Mouse (Mus musculus) limb, embryonic 14.5 days (tissue): ENCODE results near the gene Eef2. TPM values are rescaled to one million over a fixed set of nuclear protein-coding genes. Genes with fewer than 3 reads are reported as not detected.
"Not testable (repeated sequence)": the region's sequence is repeated elsewhere in the genome, so short reads cannot be mapped to it uniquely, and the experiment has no call there.

Source experiments
- ATAC-seq: fragments of 200-750 bp; cut with Nextera tagmentation; 2 replicates; pipeline ENCODE4 v1.8.0; 2017; ENCODE audit warnings: low read depth, moderate number of reproducible peaks, moderate TSS enrichment; ENCODE audit not compliant: low FRiP score
- DNase-seq: peaks from one replicate; pipeline ENCODE4 v3.0.0-alpha.2; 2015; ENCODE audit warnings: low spot score
- H3K27ac ChIP-seq: fragments of 300-500 bp; sonication (generic); replicated peaks from 2 replicates; pipeline ENCODE4 v1.5.1; 2014; ENCODE audit warnings: low read depth, mild to moderate bottlenecking, low read length, moderate library complexity, mixed read lengths
- H3K27me3 ChIP-seq: fragments of 300-500 bp; sonication (generic); 2 replicates; pipeline ENCODE4 v1.6.1; 2014; ENCODE audit warnings: low read length, mixed read lengths; ENCODE audit not compliant: control insufficient read depth, insufficient read depth
- H3K36me3 ChIP-seq: fragments of 300-500 bp; sonication (generic); 2 replicates; pipeline ENCODE4 v1.6.1; 2014; ENCODE audit warnings: mild to moderate bottlenecking, low read length, moderate library complexity, mixed read lengths; ENCODE audit not compliant: control insufficient read depth, insufficient read depth
- H3K4me1 ChIP-seq: fragments of 300-500 bp; sonication (generic); 2 replicates; pipeline ENCODE4 v1.6.1; 2014; ENCODE audit warnings: antibody characterized with exemption, low read length, mixed read lengths; ENCODE audit not compliant: control insufficient read depth, insufficient read depth
- H3K4me2 ChIP-seq: fragments of 300-500 bp; sonication (generic); replicated peaks from 2 replicates; pipeline ENCODE4 v1.6.1; 2014; ENCODE audit warnings: low read depth, mild to moderate bottlenecking, low read length, moderate library complexity; ENCODE audit not compliant: severe bottlenecking
- H3K4me3 ChIP-seq: fragments of 300-500 bp; sonication (generic); replicated peaks from 2 replicates; pipeline ENCODE4 v1.5.1; 2014; ENCODE audit warnings: low read length
- H3K9ac ChIP-seq: fragments of 300-500 bp; sonication (generic); 2 replicates; pipeline ENCODE4 v1.6.1; 2014; ENCODE audit warnings: mild to moderate bottlenecking, low read depth, low read length, moderate library complexity; ENCODE audit not compliant: severe bottlenecking
- H3K9me3 ChIP-seq: fragments of 300-500 bp; sonication (generic); 2 replicates; pipeline ENCODE4 v1.6.1; 2016; ENCODE audit warnings: low read length; ENCODE audit not compliant: control insufficient read depth
- POLR2A ChIP-seq: fragments of 200-500 bp; IDR thresholded peaks from 2 replicates; pipeline ENCODE4 v1.8.0; 2012; ENCODE audit warnings: inconsistent platforms, mild to moderate bottlenecking, moderate library complexity, borderline replicate concordance; ENCODE audit not compliant: insufficient read depth, insufficient read length; ENCODE audit errors: extremely low read depth
- WGBS: fragments of 180-500 bp; shearing (Covaris S2); extraction: QIAGEN DNeasy Blood & Tissue Kit; methylation state at CpG from one replicate; pipeline ENCODE4 v1.1.7; 2014; 5-methylcytosine and 5-hydroxymethylcytosine counted together
- polyA plus RNA-seq, 2 experiments: library from polyadenylated mRNA; depleted of rRNA in 1 of 2; stranded (reverse) in 1 of 2; unstranded in 1 of 2; fragments of >200 nt; fragmentation: Nextera tagmentation in 1 of 2; extraction: Ambion mirVana in 1 of 2; gene quantifications; 2 replicates each; pipeline versions ENCODE4 v1.2.1 to v1.2.3; 2012 to 2014

Gene Eef2
- polyA plus RNA-seq, 2 experiments: 544 to 1,329 TPM

- no peaks in the 10 kb centered on the region for H3K27me3 ChIP-seq
- TF ChIP-seq POLR2A: no peak
- H3K9me3 ChIP-seq: no peaks in the 10 kb centered on the region
- H3K4me1 ChIP-seq: peaks cover 30% of the 10 kb centered on the region
- DNase-seq (no peak), ATAC-seq (no peak)
- H3K27ac ChIP-seq: no peak overlapping the region
- H3K4me2 ChIP-seq: no peak overlapping the region
- H3K4me3 ChIP-seq: no peak overlapping the region
- peaks cover 56% of the 10 kb centered on the region for H3K36me3 ChIP-seq
- H3K9ac ChIP-seq: 0 out of 2 replicates have a peak overlapping the region, but pooled peaks have one; percentile 5
- 89% methylated on average over 11 of the region's 11 CpGs for WGBS
These were observed 2.5 kb downstream of the Eef2 start for GRCm38 (mm10) chr10:81178927-81179326.

- Histone ChIP-seq H3K36me3 (peaks cover 64% of the 10 kb centered on the region), H3K27ac (no peak overlapping the region)
These were observed 3.3 kb downstream of the Eef2 start for GRCm38 (mm10) chr10:81179451-81180342.

GRCm38 (mm10) chr10:81180946-81181345, 4.5 kb downstream of the Eef2 start:
- WGBS: 93% methylated on average over 13 of the region's 13 CpGs
- H3K9me3 ChIP-seq: no peaks in the 10 kb centered on the region
- TF ChIP-seq POLR2A: no peak
- H3K4me1 ChIP-seq: peaks cover 16% of the 10 kb centered on the region
- ATAC-seq: no peak
- H3K27me3 ChIP-seq: no peaks in the 10 kb centered on the region
- H3K9ac ChIP-seq: no peak overlapping the region
- H3K4me2 ChIP-seq: no peak overlapping the region
- H3K4me3 ChIP-seq: no peak overlapping the region
- no peak overlapping the region for H3K27ac ChIP-seq
- H3K36me3 ChIP-seq: peaks cover 76% of the 10 kb centered on the region
- no peak for DNase-seq

More at GRCm38 (mm10) chr10:81179451-81180342, 3.3 kb downstream of the Eef2 start:
- DNase-seq: no peak
- 89% methylated on average over 32 of the region's 32 CpGs for WGBS
- H3K9me3 ChIP-seq: no peaks in the 10 kb centered on the region
- TF ChIP-seq POLR2A: no peak
- H3K4me1 ChIP-seq: peaks cover 23% of the 10 kb centered on the region
- H3K4me2 ChIP-seq: no peak overlapping the region
- ATAC-seq: no peak
- 0 out of 2 replicates have a peak overlapping the region, but pooled peaks have one; percentile 5 for H3K9ac ChIP-seq
- H3K4me3 ChIP-seq: no peak overlapping the region
- H3K27me3 ChIP-seq: no peaks in the 10 kb centered on the region

- DNase-seq, H3K9me3 ChIP-seq, H3K4me2 ChIP-seq, H3K4me3 ChIP-seq, H3K27me3 ChIP-seq, H3K27ac ChIP-seq, ATAC-seq, H3K9ac ChIP-seq: not testable (repeated sequence)
- Histone ChIP-seq H3K36me3 (peaks cover 82% of the 10 kb centered on the region), H3K4me1 (peaks cover 14% of the 10 kb centered on the region)
- WGBS: 80% methylated on average over 6 of the region's 12 CpGs
These were observed 5.4 kb downstream of the Eef2 start for GRCm38 (mm10) chr10:81181860-81182259.

GRCm38 (mm10) chr10:81182336-81183333, 6.2 kb downstream of the Eef2 start, which contains the start of gene Dapk3:
Gene Dapk3, plus strand, starts transcription at chr10:81183005.
- peak within 1 kb of the TSS; percentile 65; the same call in 1 of the 2 replicates for H3K27ac ChIP-seq
- H3K9me3 ChIP-seq: no peaks in the 10 kb centered on the region
- WGBS: 3% methylated on average over 53 of the region's 53 CpGs
- H3K36me3 ChIP-seq: peaks cover 83% of the 10 kb centered on the region
- peak within 1 kb of the TSS; percentile 75 for H3K4me3 ChIP-seq
- peaks cover 11% of the 10 kb centered on the region for H3K4me1 ChIP-seq
- DNase-seq (peak; percentile 99), ATAC-seq (peak; percentile 94)
- peak within 1 kb of the TSS; percentile 70 for H3K9ac ChIP-seq
- TF ChIP-seq POLR2A: 0 out of 2 replicates have a peak, but pooled peaks have one; percentile 9
- peak within 1 kb of the TSS; percentile 65 for H3K4me2 ChIP-seq
- no peaks in the 10 kb centered on the region for H3K27me3 ChIP-seq
